Comparison of ENCODE assay signal across 8 mouse cellular contexts in genomic region chr8:15729075-15729474, GRCm38 (mm10).
DNase-seq lines count a peak whose midpoint lies in the region; ATAC-seq and TF ChIP-seq lines count a peak whose summit lies in the region.

No protein-coding gene starts in this region.

- peak; percentile 78 for TF ChIP-seq CTCF in heart, adult 2 months (IDR thresholded peaks at IDR 0.05)
- peak; percentile 27; the same call in 1 of the 2 replicates for TF ChIP-seq CTCF in bone marrow macrophage, adult 2 months (IDR thresholded peaks at IDR 0.05; ENCODE audit: low read depth, low read length)

- H3K79me2 ChIP-seq in heart, adult 2 months (replicated peaks; ENCODE audit: control insufficient read depth, insufficient read depth, low read length), result no peaks in the 10 kb centered on the region

- H3K4me1 ChIP-seq in heart, adult 2 months (ENCODE audit: control insufficient read depth, insufficient read depth, low read length), result no peaks in the 10 kb centered on the region
- H3K4me1 ChIP-seq in heart, embryonic 12.5 days (replicated peaks), result no peaks in the 10 kb centered on the region
- no peaks in the 10 kb centered on the region for H3K4me1 ChIP-seq in bone marrow macrophage, adult 2 months (ENCODE audit: control insufficient read depth, insufficient read depth, low read length)
- no peaks in the 10 kb centered on the region for H3K4me1 ChIP-seq in forebrain, embryonic 12.5 days

- no peaks in the 10 kb centered on the region for H3K9me3 ChIP-seq in heart, embryonic 12.5 days (replicated peaks)
- no peaks in the 10 kb centered on the region for H3K9me3 ChIP-seq in forebrain, embryonic 12.5 days

- no peak overlapping the region for H3K27ac ChIP-seq in heart, adult 2 months
- H3K27ac ChIP-seq in heart, embryonic 12.5 days (ENCODE audit: poor library complexity, severe bottlenecking), result no peak overlapping the region
- no peak overlapping the region for H3K27ac ChIP-seq in bone marrow macrophage, adult 2 months (ENCODE audit: insufficient read depth, low read depth, low read length)
- no peak overlapping the region for H3K27ac ChIP-seq in forebrain, embryonic 12.5 days

- H3K4me3 ChIP-seq in heart, adult 2 months, result no peak overlapping the region
- H3K4me3 ChIP-seq in heart, embryonic 12.5 days, result no peak overlapping the region
- H3K4me3 ChIP-seq in bone marrow macrophage, adult 2 months (ENCODE audit: insufficient read depth, low read length), result no peak overlapping the region
- no peak overlapping the region for H3K4me3 ChIP-seq in forebrain, embryonic 12.5 days (replicated peaks)

- no peak for TF ChIP-seq POLR2A in heart, adult 2 months (IDR thresholded peaks at IDR 0.05; ENCODE audit: insufficient read depth, low read depth, low read length)
- no peak for TF ChIP-seq POLR2A in bone marrow macrophage, adult 2 months (IDR thresholded peaks at IDR 0.05; ENCODE audit: borderline replicate concordance, low read depth, low read length)

- intact Hi-C loops in heart, adult 2 months (cut with DNase I), result loop anchor here (1.0 to 2.0 kb wide), 2 partner anchors 458 to 508 kb away; no protein-coding TSS in a partner anchor
- intact Hi-C loops in left cerebral cortex, postnatal 25 days (cut with DNase I), result loop anchor here (1.0 to 2.0 kb wide), 4 partner anchors 128 to 508 kb away; no protein-coding TSS in a partner anchor

- DNase-seq in heart, adult 2 months, result peak; percentile 17 to 51
- peak; percentile 22 to 47 for DNase-seq in kidney, adult 8-10 months
- peak; percentile 72 to 73 for DNase-seq in left cerebral cortex, postnatal 25 days (ENCODE audit: low spot score in 2 of 2)
- peak; percentile 16 for DNase-seq in retina, adult 2 months (ENCODE audit: low read depth, low spot score)

- ATAC-seq in heart, embryonic 12.5 days (ENCODE audit: insufficient number of reproducible peaks, low FRiP score), result no peak
- ATAC-seq in forebrain, embryonic 12.5 days (ENCODE audit: low FRiP score), result peak; percentile 63; the same call in 1 of the 2 replicates
- ATAC-seq in erythroid progenitor cell, adult 5-6 weeks (replicated peaks; ENCODE audit: low FRiP score, poor library complexity, severe bottlenecking), result no peak

- no peak overlapping the region for H3K9ac ChIP-seq in heart, adult 2 months (ENCODE audit: low read depth, low read length)
- H3K9ac ChIP-seq in heart, embryonic 12.5 days, result no peak overlapping the region
- no peak overlapping the region for H3K9ac ChIP-seq in forebrain, embryonic 12.5 days

- 10% methylated on average over 1 of the region's 1 CpGs for WGBS in heart, adult 2 months
- WGBS in heart, embryonic 12.5 days, result 9% methylated on average over 1 of the region's 1 CpGs
- 7% methylated on average over 1 of the region's 1 CpGs for WGBS in forebrain, embryonic 12.5 days

- no peaks in the 10 kb centered on the region for H3K36me3 ChIP-seq in heart, adult 2 months (ENCODE audit: control insufficient read depth, insufficient read depth, low read length)
- H3K36me3 ChIP-seq in heart, embryonic 12.5 days, result no peaks in the 10 kb centered on the region
- H3K36me3 ChIP-seq in forebrain, embryonic 12.5 days (replicated peaks), result no peaks in the 10 kb centered on the region

- H3K4me2 ChIP-seq in heart, embryonic 12.5 days, result no peak overlapping the region
- no peak overlapping the region for H3K4me2 ChIP-seq in forebrain, embryonic 12.5 days

- no peaks in the 10 kb centered on the region for H3K27me3 ChIP-seq in heart, adult 2 months (ENCODE audit: control insufficient read depth, insufficient read depth, low read length)
- no peaks in the 10 kb centered on the region for H3K27me3 ChIP-seq in heart, embryonic 12.5 days (replicated peaks)
- H3K27me3 ChIP-seq in forebrain, embryonic 12.5 days, result no peaks in the 10 kb centered on the region

- TF ChIP-seq EP300 in heart, adult 2 months (IDR thresholded peaks at IDR 0.05; ENCODE audit: insufficient read depth, low read depth, low read length), result no peak

Comparison
In these comparisons a context has a peak if more than half of its experiments do, and no peak if none do; other contexts are left out.
1. DNase-seq: peak in every context shown above with its lines; median percentile 72 in left cerebral cortex, postnatal 25 days; 34 in kidney, adult 8-10 months; 34 in heart, adult 2 months; 16 in retina, adult 2 months.